Mouse (Mus musculus) erythroid progenitor cell, adult 5-6 weeks (primary cell): ENCODE measurements around the gene Camk2g. TPM values are rescaled to one million over a fixed set of nuclear protein-coding genes. Genes with fewer than 3 reads are reported as not detected.

Source experiments
- total RNA-seq, 2 experiments: library from RNA; stranded (forward) in 1 of 2; stranded (reverse) in 1 of 2; fragments of 150-400 nt in 1 of 2; fragments of 186-747, 209-891 nt in 1 of 2; gene quantifications; 2 replicates each; pipeline versions ENCODE4 v1.2.3 to v1.2.4; 2015 to 2017; ENCODE audit warnings: low replicate concordance in 2 of 2

The Camk2g gene
- total RNA-seq, 2 experiments from 2014 or later: 6.7 to 6.9 TPM

Other genes with a start within 250 kb of the Camk2g start
- 246 and 256 TPM in 2 replicates for gene Ppp3cb, start 247.5 kb downstream of the Camk2g start, total RNA-seq (2015; ENCODE audit: low replicate concordance)
- gene Ppp3cb, start 247.5 kb downstream of the Camk2g start, total RNA-seq (2017; ENCODE audit: low replicate concordance): 136 and 181 TPM in 2 replicates
- gene Usp54, start 153.0 kb downstream of the Camk2g start, total RNA-seq (2015; ENCODE audit: low replicate concordance): 4.0 and 8.4 TPM in 2 replicates
- gene Usp54, start 153.0 kb downstream of the Camk2g start, total RNA-seq (2017; ENCODE audit: low replicate concordance): 4.7 and 5.5 TPM in 2 replicates
- not detected in 2 replicates for gene Myoz1, start 137.5 kb downstream of the Camk2g start, total RNA-seq (2015; ENCODE audit: low replicate concordance)
- gene Myoz1, start 137.5 kb downstream of the Camk2g start, total RNA-seq (2017; ENCODE audit: low replicate concordance): not detected in 2 replicates
- gene Synpo2l, start 125.7 kb downstream of the Camk2g start, total RNA-seq (2015; ENCODE audit: low replicate concordance): not detected in 2 replicates
- not detected in 2 replicates for gene Synpo2l, start 125.7 kb downstream of the Camk2g start, total RNA-seq (2017; ENCODE audit: low replicate concordance)
- 53.3 and 56.2 TPM in 2 replicates for gene Sec24c, start 119.8 kb downstream of the Camk2g start, total RNA-seq (2015; ENCODE audit: low replicate concordance)
- gene Sec24c, start 119.8 kb downstream of the Camk2g start, total RNA-seq (2017; ENCODE audit: low replicate concordance): 34.0 and 80.6 TPM in 2 replicates
- 5.9 and 10.1 TPM in 2 replicates for gene Fut11, start 99.1 kb downstream of the Camk2g start, total RNA-seq (2015; ENCODE audit: low replicate concordance)
- 6.0 and 10.7 TPM in 2 replicates for gene Fut11, start 99.1 kb downstream of the Camk2g start, total RNA-seq (2017; ENCODE audit: low replicate concordance)
- 61.6 and 64.1 TPM in 2 replicates for gene Chchd1, start 91.1 kb downstream of the Camk2g start, total RNA-seq (2015; ENCODE audit: low replicate concordance)
- 14.1 and 65.5 TPM in 2 replicates for gene Chchd1, start 91.1 kb downstream of the Camk2g start, total RNA-seq (2017; ENCODE audit: low replicate concordance)
- gene Zswim8, start 86.5 kb downstream of the Camk2g start, total RNA-seq (2015; ENCODE audit: low replicate concordance): 59.5 and 62.5 TPM in 2 replicates
- gene Zswim8, start 86.5 kb downstream of the Camk2g start, total RNA-seq (2017; ENCODE audit: low replicate concordance): 29.8 and 30.5 TPM in 2 replicates
- 81.8 and 146 TPM in 2 replicates for gene Ndst2, start 59.5 kb downstream of the Camk2g start, total RNA-seq (2015; ENCODE audit: low replicate concordance)
- 27.3 and 33.1 TPM in 2 replicates for gene Ndst2, start 59.5 kb downstream of the Camk2g start, total RNA-seq (2017; ENCODE audit: low replicate concordance)
- 2.5 TPM in 1 of 2 replicates, not detected in the other for gene Plau, start 42.6 kb upstream of the Camk2g start, total RNA-seq (2015; ENCODE audit: low replicate concordance)
- gene Plau, start 42.6 kb upstream of the Camk2g start, total RNA-seq (2017; ENCODE audit: low replicate concordance): 1.6 and 2.1 TPM in 2 replicates
- 37.5 and 45.3 TPM in 2 replicates for gene Vcl, start 135.3 kb upstream of the Camk2g start, total RNA-seq (2015; ENCODE audit: low replicate concordance)
- gene Vcl, start 135.3 kb upstream of the Camk2g start, total RNA-seq (2017; ENCODE audit: low replicate concordance): 32.4 and 38.9 TPM in 2 replicates